ENCODE assay signal across 9 mouse cellular contexts in the genomic region with DNA sequence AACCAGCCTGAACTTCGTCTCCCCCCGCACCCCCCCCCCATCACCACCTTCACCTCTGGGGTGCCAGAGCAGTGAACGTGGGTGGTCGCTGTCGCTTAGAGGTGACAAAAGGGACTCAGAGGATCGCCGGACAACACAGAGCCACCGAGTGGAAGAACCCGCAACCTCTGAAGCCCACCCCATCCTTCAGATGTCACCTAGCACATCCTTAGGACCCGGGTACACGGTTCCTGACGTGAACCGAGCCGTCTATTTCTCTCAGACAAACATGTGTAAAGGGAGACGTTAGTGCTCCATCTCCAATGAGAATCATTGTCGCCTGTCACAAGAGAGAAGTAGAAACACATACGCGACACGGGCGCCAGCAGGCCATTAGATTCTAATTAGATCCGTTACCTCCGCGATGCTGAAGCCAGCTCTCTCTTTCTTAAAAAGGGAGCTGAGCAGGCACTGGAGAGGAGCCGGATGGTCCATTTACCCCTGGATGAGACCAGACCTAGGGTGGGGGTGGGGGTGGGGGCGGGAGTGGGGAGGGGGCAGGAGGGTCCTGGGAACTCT. TPM values are rescaled to one million over a fixed set of nuclear protein-coding genes. Genes with fewer than 3 reads are reported as not detected.
DNase-seq lines count a peak whose midpoint lies in the region; ATAC-seq and TF ChIP-seq lines count a peak whose summit lies in the region.
"Had no signal": no experiment of that assay in that cellular context is flagged by ENCODE, and none has a peak within 500 bp of the region (broad histone marks: within the 10 kb centered on the region; RNA-seq: fewer than 3 reads in every experiment).

No protein-coding gene starts in this region.

- H3K4me2 ChIP-seq in hindbrain, embryonic 12.5 days (replicated peaks): peak overlapping the region; percentile 39
- H3K4me2 ChIP-seq in midbrain, embryonic 11.5 days: peak overlapping the region; percentile 22; the same call in 1 of the 2 replicates

- ATAC-seq in hindbrain, embryonic 12.5 days (ENCODE audit: low FRiP score): no peak
- no peak for ATAC-seq in midbrain, embryonic 11.5 days (ENCODE audit: low FRiP score)
- no peak for ATAC-seq in inflammation-experienced regulatory T-cells, adult 6 months
- ATAC-seq: activated CD4-positive, CD25-positive, alpha-beta regulatory T cell, adult 4 months had no signal

- peaks cover 74% of the 10 kb centered on the region for H3K4me1 ChIP-seq in E14TG2a.4 (replicated peaks; ENCODE audit: low read depth, low read length)
- H3K4me1 ChIP-seq in embryonic facial prominence, embryonic 10.5 days: peaks cover 74% of the 10 kb centered on the region
- H3K4me1 ChIP-seq in hindbrain, embryonic 12.5 days: peaks cover 74% of the 10 kb centered on the region
- peaks cover 57% of the 10 kb centered on the region for H3K4me1 ChIP-seq in midbrain, embryonic 11.5 days (ENCODE audit: control insufficient read depth, insufficient read depth, low read length)

- DNase-seq in embryonic facial prominence, embryonic 10.5 days (ENCODE audit: low spot score): no peak
- DNase-seq in midbrain, embryonic 11.5 days (ENCODE audit: low spot score, missing footprints): peak; percentile 84
- DNase-seq in left cerebral cortex, postnatal 10 days (ENCODE audit: extremely low spot score in 1 of 2, low spot score in 2 of 2): no peak
- DNase-seq in layer of hippocampus, postnatal 14 days (ENCODE audit: low spot score in 2 of 2): no peak

- TF ChIP-seq CTCF in E14TG2a.4 (conservative IDR thresholded peaks at IDR 0.05; ENCODE audit: low read length): no peak

- WGBS in embryonic facial prominence, embryonic 10.5 days: 7% methylated on average over 25 of the region's 25 CpGs
- 7% methylated on average over 24 of the region's 25 CpGs for WGBS in hindbrain, embryonic 12.5 days
- WGBS in midbrain, embryonic 11.5 days: 6% methylated on average over 25 of the region's 25 CpGs

- 0 out of 2 replicates have a peak overlapping the region, but pooled peaks have one; percentile 37 for H3K4me3 ChIP-seq in E14TG2a.4 (replicated peaks; ENCODE audit: low read length)
- H3K4me3 ChIP-seq in embryonic facial prominence, embryonic 10.5 days: peak overlapping the region; percentile 44
- no peak overlapping the region for H3K4me3 ChIP-seq in hindbrain, embryonic 12.5 days
- H3K4me3 ChIP-seq in midbrain, embryonic 11.5 days (ENCODE audit: low read depth, low read length): no peak overlapping the region

- H3K36me3 ChIP-seq in E14TG2a.4 (ENCODE audit: insufficient read depth, low read length): no peaks in the 10 kb centered on the region
- H3K36me3 ChIP-seq in embryonic facial prominence, embryonic 10.5 days (replicated peaks): no peaks in the 10 kb centered on the region
- H3K36me3 ChIP-seq in hindbrain, embryonic 12.5 days: no peaks in the 10 kb centered on the region
- H3K36me3 ChIP-seq in midbrain, embryonic 11.5 days (ENCODE audit: control insufficient read depth, insufficient read depth, low read length): no peaks in the 10 kb centered on the region

- H3K27ac ChIP-seq in embryonic facial prominence, embryonic 10.5 days (replicated peaks): no peak overlapping the region
- no peak overlapping the region for H3K27ac ChIP-seq in hindbrain, embryonic 12.5 days
- no peak overlapping the region for H3K27ac ChIP-seq in midbrain, embryonic 11.5 days (ENCODE audit: low read depth, low read length)

- intact Hi-C loops in left cerebral cortex, postnatal 10 days (cut with DNase I): no loop called here

- H3K9ac ChIP-seq in hindbrain, embryonic 12.5 days: no peak overlapping the region
- H3K9ac ChIP-seq in midbrain, embryonic 11.5 days (ENCODE audit: low read length): peak overlapping the region; percentile 16

- peaks cover 14% of the 10 kb centered on the region for H3K27me3 ChIP-seq in E14TG2a.4 (ENCODE audit: insufficient read depth, low read length)
- peaks cover 56% of the 10 kb centered on the region for H3K27me3 ChIP-seq in embryonic facial prominence, embryonic 10.5 days (replicated peaks; ENCODE audit: low read depth, poor library complexity, severe bottlenecking)
- peaks cover 30% of the 10 kb centered on the region for H3K27me3 ChIP-seq in hindbrain, embryonic 12.5 days
- H3K27me3 ChIP-seq in midbrain, embryonic 11.5 days (ENCODE audit: control insufficient read depth, insufficient read depth, low read length): peaks cover 4% of the 10 kb centered on the region; the same call in 1 of the 2 replicates
- H3K27me3 ChIP-seq: CH12.LX had no signal

- no peaks in the 10 kb centered on the region for H3K9me3 ChIP-seq in E14TG2a.4 (ENCODE audit: low read length)
- H3K9me3 ChIP-seq in embryonic facial prominence, embryonic 10.5 days: no peaks in the 10 kb centered on the region
- no peaks in the 10 kb centered on the region for H3K9me3 ChIP-seq in hindbrain, embryonic 12.5 days (replicated peaks)
- no peaks in the 10 kb centered on the region for H3K9me3 ChIP-seq in midbrain, embryonic 11.5 days (ENCODE audit: control insufficient read depth, low read length)

RNA-seq across cellular contexts. Expression of a gene that starts 48.1 kb away (rescaled TPM):
- polyA plus RNA-seq in embryonic facial prominence, embryonic 10.5 days (2016; fragmentation: Nextera tagmentation; extraction: Ambion mirVana): 0.19 TPM in 2 replicates
- 1.0 and 2.0 TPM in 2 replicates for polyA plus RNA-seq in hindbrain, embryonic 12.5 days (2016; fragmentation: Nextera tagmentation; extraction: Ambion mirVana)
- 0.41 and 0.48 TPM in 2 replicates for polyA plus RNA-seq in midbrain, embryonic 11.5 days (2014; fragmentation: Nextera tagmentation; extraction: Ambion mirVana)
- total RNA-seq in left cerebral cortex, postnatal 10 days (2021): 1 to 10 TPM; 5.1 to 5.4 TPM
- 1 to 10 TPM; 2.2 to 2.6 TPM for total RNA-seq in layer of hippocampus, postnatal 14 days (2021)
- not detected for polyA plus RNA-seq in inflammation-experienced regulatory T-cells, adult 6 months (2017; shearing (Covaris generic))
- total RNA-seq: CH12.LX had no signal
- polyA plus RNA-seq: activated CD4-positive, CD25-positive, alpha-beta regulatory T cell, adult 4 months had no signal

Comparison
In these comparisons a context has a peak if more than half of its experiments do, and no peak if none do; other contexts are left out.
1. H3K4me3 ChIP-seq: peak in E14TG2a.4 (single experiment) and embryonic facial prominence, embryonic 10.5 days (single experiment); none in hindbrain, embryonic 12.5 days (single experiment) and midbrain, embryonic 11.5 days (single experiment).